Mouse (Mus musculus): ENCODE results near the gene Clk2.
"Not testable (repeated sequence)": the region's sequence is repeated elsewhere in the genome, so short reads cannot be mapped to it uniquely, and the experiment has no call there.

The Clk2 gene

GRCm38 (mm10) chr3:89159616-89160344 lies 4.8 kb upstream of the Clk2 start, which contains the start of gene Hcn3:
Hcn3 (minus strand) TSS chr3:89160196.
- peak; percentile 74 for DNase-seq (ENCODE audit: low read depth, low spot score)

DNA sequence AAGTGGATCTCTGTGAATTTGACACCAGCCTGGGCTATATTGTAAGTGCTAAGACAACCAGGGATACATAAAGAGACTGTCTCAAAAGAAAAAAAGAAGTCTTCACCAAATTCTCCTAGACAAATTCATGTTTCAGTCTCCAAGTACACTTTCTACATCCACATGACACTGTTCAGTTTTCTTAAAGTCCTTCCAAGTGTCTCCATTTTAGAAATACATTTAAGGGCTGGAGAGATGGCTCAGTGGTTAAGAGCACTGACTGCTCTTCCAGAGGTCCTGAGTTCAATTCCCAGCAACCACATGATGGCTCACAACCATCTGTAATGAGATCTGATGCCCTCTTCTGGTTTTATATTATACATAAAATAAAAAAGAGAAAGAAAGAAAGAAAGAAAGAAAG lies 3.4 kb upstream of the Clk2 start:
- not testable (repeated sequence) for DNase-seq (ENCODE audit: low read depth, low spot score)

GRCm38 (mm10) chr3:89161786-89162185 lies 2.8 kb upstream of the Clk2 start:
- no peak for DNase-seq (ENCODE audit: low read depth, low spot score)

DNA sequence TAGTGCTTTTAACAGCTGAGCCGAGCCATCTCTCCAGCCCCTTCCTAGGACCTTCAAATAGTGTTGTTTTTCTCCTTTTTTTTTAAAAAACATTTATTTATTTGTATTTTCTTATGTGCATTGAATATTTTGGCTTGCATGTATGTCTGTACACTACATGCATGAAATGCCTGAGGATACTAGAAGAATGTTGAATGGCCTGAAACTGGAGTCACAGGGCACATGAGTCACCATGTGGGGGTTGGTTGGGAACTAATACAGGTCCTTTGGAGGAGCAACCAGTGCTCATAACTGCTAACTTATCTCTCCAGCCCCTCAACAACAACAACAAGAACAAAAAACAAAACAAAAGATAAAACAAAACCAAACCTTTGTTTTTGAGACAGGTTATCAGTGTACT lies 1.5 kb upstream of the Clk2 start:
- no peak for DNase-seq (ENCODE audit: low read depth, low spot score)

DNA sequence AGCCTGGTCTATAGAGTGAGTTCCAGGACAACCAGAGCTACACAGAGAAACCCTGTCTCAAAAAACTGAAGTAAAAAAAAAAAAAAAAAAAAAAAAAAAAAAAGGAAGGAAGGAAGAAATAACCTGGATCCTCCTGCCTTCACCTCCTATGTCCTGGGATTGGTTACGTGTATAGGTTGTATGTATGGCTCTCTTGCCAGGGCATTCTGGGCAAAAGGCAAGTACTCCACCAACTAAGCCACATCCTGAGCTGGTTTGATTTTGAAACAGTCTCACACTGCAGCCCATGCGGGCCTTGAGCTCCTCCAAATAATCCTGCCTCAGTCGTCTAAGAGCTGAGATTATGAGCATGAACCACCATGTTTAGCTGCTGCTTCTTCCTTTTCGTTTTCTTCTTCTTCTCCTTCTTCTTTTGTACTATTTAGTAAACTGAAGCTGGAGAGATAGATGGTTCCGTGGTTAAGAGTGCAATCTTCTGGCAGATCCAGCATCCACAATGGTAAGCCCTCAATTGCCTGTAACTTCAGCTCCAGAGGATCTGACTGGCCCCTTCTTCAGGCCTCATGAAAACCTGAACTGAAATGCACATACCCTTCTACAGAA lies 851 bp upstream of the Clk2 start:
- DNase-seq (ENCODE audit: low read depth, low spot score) = no peak

DNA sequence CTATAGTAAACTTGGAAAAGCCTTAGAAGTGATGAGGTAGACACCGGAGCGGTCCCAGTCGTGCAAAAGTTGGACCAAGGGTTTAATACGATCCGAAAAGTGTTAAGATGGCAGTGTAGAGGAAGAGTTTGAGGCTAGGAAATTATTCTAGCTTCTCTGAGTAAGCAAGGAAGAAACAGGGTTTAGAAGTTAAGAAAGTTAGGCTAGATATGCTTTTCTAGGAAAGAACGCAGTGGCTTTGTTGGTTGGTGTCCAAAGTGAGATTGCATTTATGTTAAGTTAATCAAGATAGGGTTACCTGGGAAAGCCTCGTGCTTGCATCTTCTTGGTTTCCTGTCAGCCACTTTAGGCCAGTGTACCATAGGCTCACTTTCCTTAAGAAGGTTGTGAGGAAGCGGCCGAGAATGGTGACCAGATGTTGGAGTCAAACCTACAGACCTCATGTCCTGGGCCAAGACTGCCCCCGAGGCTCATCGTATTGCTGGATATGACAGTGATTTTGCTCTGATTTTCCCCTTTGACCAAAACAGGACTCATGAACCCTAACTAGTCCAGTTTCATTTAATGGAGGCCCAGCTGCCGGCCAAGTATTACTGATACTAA lies 774 bp downstream of the Clk2 start:
- DNase-seq (ENCODE audit: low read depth, low spot score) = no peak

- no peak for DNase-seq (ENCODE audit: low read depth, low spot score)
Measured at GRCm38 (mm10) chr3:89166945-89167344, 2.4 kb downstream of the Clk2 start.

DNA sequence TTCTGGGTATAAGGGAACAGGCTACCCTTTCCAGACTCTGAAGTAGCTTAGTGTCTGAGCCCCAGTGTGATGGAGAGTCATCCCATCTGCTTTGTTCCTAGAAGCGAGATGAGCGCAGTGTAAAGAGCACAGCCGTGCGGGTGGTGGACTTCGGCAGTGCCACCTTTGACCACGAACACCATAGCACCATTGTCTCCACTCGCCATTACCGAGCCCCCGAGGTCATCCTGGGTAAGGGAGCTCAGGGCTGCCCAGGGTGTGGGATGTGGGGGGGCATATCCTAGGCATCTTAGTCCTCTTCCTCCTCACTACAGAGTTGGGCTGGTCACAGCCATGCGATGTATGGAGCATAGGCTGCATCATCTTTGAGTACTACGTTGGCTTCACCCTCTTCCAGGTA lies 10.2 kb downstream of the Clk2 start:
- no peak for DNase-seq (ENCODE audit: low read depth, low spot score)

- DNase-seq (ENCODE audit: low read depth, low spot score) = no peak
Measured at GRCm38 (mm10) chr3:89175544-89175943, 10.9 kb downstream of the Clk2 start.

GRCm38 (mm10) chr3:89176421-89176820 lies 11.8 kb downstream of the Clk2 start:
- no peak for DNase-seq (ENCODE audit: low read depth, low spot score)

DNA sequence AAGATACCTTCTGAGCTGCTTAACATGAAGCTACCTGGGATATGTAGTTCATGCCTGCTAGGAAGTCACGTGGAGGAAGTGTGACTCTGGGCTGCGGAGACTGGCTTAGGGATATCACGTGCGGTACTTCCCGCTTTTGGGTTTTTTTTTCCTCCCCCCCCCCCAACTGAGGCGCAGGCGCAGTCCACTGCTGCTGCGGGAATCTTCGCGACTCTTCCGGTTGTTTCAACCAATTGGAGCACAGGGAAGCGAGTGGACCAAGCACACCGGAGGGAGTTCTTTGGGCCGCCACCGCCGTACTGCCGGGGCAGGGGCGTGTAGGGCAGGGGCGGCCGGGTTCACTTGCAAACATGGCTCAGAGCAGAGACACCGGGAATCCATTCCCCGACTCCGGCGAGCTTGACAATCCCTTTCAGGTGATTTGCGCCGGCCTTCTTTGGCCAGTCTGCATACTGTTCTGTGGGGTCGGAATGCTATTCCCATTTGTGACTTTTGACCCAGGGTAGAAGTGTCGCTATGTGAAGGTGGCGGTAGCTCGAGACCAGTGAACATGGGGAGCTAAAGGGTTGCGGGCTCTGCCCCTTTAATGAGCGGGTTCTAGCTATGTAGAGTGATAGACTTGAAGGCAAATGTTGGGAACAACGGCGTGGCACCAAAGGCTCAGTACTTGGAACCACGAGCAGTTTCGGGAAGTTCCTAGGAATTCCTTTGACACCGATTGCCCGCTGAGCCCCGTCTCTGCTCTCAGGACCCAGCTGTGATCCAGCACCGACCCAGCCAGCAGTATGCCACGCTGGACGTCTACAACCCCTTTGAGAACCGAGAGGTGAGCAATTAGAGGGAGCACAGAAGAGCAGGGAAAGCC lies 12.9 kb downstream of the Clk2 start, which contains the start of gene Scamp3:
TSS of gene Scamp3 (plus strand) at position 232 of the 865 bp plus-strand sequence.
- DNase-seq (ENCODE audit: low read depth, low spot score) = peak; percentile 95

- no peak for DNase-seq (ENCODE audit: low read depth, low spot score)
Measured at GRCm38 (mm10) chr3:89178107-89178385, 13.5 kb downstream of the Clk2 start.

DNA sequence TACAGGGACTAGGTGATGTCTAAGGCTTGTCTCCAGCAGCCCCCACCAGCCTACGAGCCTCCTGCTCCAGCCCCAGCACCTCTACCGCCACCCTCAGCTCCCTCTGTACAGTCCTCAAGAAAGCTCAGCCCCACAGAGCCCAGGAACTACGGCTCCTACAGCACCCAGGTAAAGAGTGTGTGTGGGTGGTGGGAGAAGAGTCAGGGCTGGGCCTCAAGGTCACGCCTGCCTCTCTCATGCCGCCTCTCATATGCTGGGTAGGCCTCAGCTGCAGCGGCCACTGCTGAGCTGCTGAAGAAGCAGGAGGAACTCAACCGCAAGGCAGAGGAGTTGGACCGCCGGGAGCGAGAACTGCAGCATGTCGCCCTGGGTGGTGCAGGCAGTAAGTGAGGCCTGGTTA lies 14.5 kb downstream of the Clk2 start:
- no peak for DNase-seq (ENCODE audit: low read depth, low spot score)

DNA sequence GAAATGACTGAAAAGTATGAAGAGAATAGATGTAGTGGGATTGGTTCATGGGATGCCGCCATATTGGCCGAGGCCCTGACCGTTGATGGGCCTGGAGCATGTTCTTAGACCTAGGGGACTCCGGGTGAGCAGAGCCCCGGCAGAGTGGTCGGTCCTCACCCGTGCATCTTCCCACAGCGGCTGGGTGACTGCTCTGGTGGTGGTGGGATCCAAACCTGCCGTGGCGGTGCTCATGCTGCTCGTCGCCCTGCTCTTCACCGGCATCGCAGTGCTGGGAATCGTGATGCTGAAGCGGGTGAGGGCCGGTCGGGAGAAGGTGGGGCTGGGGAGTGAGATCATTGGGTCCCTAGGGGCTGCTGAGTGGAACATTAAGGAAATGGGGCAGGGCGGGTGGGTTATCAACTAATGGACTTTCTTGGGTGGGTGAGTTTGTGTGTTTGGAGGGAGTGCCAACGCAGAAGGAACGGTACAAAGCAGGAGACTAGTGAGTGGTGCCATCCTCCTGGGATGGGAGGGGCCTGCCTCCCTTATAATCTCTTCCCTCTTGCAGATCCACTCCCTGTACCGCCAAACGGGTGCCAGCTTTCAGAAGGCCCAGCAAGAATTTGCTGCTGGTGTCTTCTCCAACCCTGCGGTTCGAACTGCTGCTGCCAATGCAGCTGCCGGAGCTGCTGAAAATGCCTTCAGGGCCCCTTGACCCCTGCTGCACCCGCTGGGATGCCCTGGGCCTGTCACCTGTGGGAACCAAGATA lies 17.3 kb downstream of the Clk2 start:
- DNase-seq (ENCODE audit: low read depth, low spot score) = no peak

DNA sequence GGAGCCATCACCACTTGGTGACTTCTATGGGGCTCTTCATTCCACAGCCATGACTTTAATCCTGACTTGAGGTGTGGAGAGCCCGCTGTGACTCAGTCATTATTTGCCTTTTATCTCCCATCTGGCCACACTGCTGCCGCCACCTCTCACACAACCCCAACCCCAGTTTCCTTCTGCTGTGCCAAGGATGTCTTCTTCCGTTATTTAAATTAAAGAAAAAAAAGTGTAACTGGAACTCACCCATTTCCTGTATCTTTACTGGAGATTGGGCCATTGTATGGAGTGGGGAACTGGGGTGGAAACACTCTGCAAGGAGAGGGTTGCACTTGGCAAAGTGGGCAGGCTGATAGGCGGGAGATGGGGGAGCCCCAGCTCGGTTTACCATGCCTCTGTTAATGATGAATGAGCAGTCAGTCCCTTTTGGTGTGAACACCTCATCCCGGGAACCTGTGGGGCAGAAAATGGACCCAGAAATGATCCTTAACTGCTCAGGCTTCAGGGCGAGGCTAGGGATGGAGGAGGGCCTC lies 18.0 kb downstream of the Clk2 start:
- no peak for DNase-seq (ENCODE audit: low read depth, low spot score)

DNA sequence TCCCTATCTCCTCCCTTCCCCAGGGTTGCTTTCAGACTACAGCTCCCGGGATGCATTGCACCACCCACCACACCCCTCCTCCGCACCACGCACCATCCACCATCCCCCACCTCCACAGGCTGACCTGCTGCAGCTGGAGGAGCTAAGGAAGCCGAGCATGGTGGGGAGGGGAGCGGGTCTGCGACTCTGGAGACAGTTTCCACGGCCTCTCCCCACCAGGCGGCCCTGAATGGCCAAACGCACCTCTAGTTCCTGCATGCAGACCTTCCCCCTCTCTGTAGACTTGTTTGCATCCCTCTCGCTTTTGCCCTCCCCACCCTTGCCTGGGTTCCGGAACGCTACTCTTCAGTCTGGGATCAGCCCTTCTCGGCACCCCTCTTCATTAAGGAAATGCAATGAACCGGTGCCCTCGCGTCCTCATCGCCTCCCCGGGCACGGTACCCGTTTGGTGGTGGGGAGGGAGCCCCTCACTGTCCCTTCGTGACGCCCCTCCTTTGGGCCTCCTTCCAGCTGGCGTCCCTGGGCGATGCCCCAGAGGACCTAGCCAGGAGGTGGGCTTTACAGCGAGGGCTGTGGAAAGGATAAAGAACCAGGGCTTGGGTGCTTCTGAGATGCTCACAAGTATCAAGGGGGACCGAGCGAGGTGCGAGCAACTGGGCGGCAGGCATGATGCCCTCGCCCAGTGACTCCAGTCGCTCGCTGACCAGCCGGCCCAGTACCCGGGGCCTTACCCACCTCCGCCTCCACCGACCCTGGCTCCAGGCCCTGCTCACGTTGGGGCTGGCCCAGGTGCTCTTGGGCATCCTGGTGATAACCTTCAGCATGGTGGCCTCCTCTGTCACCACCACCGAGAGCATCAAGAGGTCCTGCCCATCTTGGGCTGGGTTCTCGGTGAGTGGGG lies 18.7 kb downstream of the Clk2 start, which contains the start of gene Fam189b:
TSS of gene Fam189b (plus strand) at position 86 of the 901 bp plus-strand sequence.
- DNase-seq (ENCODE audit: low read depth, low spot score) = peak; percentile 68

DNA sequence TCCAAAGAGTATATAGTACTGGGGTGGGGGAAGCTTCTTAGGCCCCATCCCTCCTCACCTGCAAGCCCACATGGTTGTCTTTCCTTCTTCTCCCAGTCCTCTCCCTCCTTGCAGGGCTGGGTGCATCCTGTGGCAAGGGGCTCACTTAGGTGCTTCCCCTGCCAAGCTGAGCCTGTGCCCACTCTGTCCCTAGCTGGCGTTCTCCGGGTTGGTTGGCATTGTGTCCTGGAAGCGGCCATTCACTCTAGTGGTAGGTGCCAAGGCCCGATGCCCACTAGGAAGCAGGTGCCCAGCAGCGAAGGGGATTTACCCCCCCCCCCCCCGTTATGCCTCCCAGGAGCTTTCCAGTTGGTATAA lies 19.3 kb downstream of the Clk2 start:
- no peak for DNase-seq (ENCODE audit: low read depth, low spot score)

GRCm38 (mm10) chr3:89187197-89187596 lies 22.6 kb downstream of the Clk2 start:
- no peak for DNase-seq (ENCODE audit: low read depth, low spot score)

DNA sequence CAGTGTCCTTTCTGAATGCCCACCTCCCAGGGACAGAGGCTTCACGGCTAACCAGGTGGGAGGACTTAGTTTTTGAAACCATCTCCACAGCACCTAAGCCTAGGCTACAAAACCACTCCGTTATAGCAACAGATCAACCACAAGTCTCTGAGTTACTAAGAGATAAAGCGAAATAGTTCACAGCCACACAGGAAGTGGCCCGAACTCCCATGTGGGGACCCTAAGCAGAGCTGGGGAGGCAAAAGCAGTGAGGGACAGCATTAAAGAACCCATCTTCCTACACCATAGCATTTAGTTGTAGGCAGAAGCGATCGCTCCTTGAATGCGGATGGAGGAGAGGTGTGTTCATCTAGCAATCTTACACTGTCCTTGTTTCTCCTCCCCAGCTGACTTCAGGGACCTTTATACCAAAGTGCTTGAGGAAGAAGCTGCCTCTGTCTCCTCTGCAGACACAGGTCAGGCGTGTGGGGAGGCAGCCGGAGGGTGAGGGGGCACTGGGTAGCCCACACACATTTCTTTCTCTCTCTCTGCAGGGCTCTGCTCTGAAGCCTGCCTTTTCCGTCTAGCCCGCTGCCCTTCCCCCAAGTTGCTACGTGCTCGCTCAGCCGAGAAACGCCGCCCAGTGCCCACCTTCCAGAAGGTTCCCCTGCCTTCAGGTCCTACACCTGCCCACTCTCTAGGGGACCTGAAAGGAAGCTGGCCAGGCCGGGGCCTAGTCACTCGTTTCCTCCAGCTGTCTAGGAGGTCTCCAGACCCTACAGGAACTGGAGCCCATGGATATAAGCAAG lies 23.3 kb downstream of the Clk2 start:
- no peak for DNase-seq (ENCODE audit: low read depth, low spot score)
